Mouse (Mus musculus) limb, embryonic 11.5 days (tissue): ENCODE data around the gene Mphosph10. TPM values are rescaled to one million over a fixed set of nuclear protein-coding genes. Genes with fewer than 3 reads are reported as not detected.
A peak's percentile ranks its signal among the peaks of the same experiment; 100 is the strongest.

Experiments used
- ATAC-seq: fragments of 200-750 bp; cut with Nextera tagmentation; 2 replicates; pipeline ENCODE4 v1.8.0; 2017; ENCODE audit warnings: low read depth; ENCODE audit not compliant: insufficient number of reproducible peaks, low FRiP score, low TSS enrichment
- DNase-seq: peaks from one replicate; pipeline ENCODE4 v3.0.0-alpha.2; 2015; ENCODE audit warnings: low spot score
- H3K27ac ChIP-seq: fragments of 300-500 bp; sonication (generic); replicated peaks from 2 replicates; pipeline ENCODE4 v1.5.1; 2014; ENCODE audit warnings: low read depth, mild to moderate bottlenecking, low read length
- H3K27me3 ChIP-seq: fragments of 300-500 bp; sonication (generic); 2 replicates; pipeline ENCODE4 v1.6.1; 2014; ENCODE audit warnings: mild to moderate bottlenecking, low read length, mixed read lengths; ENCODE audit not compliant: control insufficient read depth, insufficient read depth
- H3K36me3 ChIP-seq: fragments of 300-500 bp; sonication (generic); 2 replicates; pipeline ENCODE4 v1.6.1; 2014; ENCODE audit warnings: mild to moderate bottlenecking, low read length, moderate library complexity, mixed read lengths; ENCODE audit not compliant: control insufficient read depth, insufficient read depth
- H3K4me1 ChIP-seq: fragments of 300-500 bp; sonication (generic); 2 replicates; pipeline ENCODE4 v1.6.1; 2014; ENCODE audit warnings: low read length, mixed read lengths; ENCODE audit not compliant: control insufficient read depth, insufficient read depth
- H3K4me2 ChIP-seq: fragments of 300-500 bp; sonication (generic); 2 replicates; pipeline ENCODE4 v1.6.1; 2014; ENCODE audit warnings: low read depth, mild to moderate bottlenecking, moderate library complexity; ENCODE audit not compliant: severe bottlenecking
- H3K4me3 ChIP-seq: fragments of 300-500 bp; sonication (generic); 2 replicates; pipeline ENCODE4 v1.5.1; 2014; ENCODE audit warnings: low read depth, low read length
- H3K9ac ChIP-seq: fragments of 300-500 bp; sonication (generic); 2 replicates; pipeline ENCODE4 v1.6.1; 2014; ENCODE audit warnings: mild to moderate bottlenecking, low read length
- H3K9me3 ChIP-seq: fragments of 300-500 bp; sonication (generic); 2 replicates; pipeline ENCODE4 v1.6.1; 2016; ENCODE audit warnings: low read length; ENCODE audit not compliant: control insufficient read depth
- WGBS: fragments of 180-500 bp; shearing (Covaris S2); extraction: QIAGEN DNeasy Blood & Tissue Kit; methylation state at CpG from one replicate; pipeline ENCODE4 v1.1.7; 2014; 5-methylcytosine and 5-hydroxymethylcytosine counted together
- polyA plus RNA-seq: library from polyadenylated mRNA; unstranded; fragments of >200 nt; fragmentation: Nextera tagmentation; extraction: Ambion mirVana; gene quantifications from 2 replicates; pipeline ENCODE4 v1.2.1, GENCODE M21; 2014

Mphosph10 gene
- polyA plus RNA-seq, 1 experiment from 2014 or later: 55.1 TPM

- H3K36me3 ChIP-seq: peaks cover 7% of the 10 kb centered on the region
Observed at GRCm38 (mm10) chr7:64332686-64333085, 59.4 kb downstream of the Mphosph10 start.

GRCm38 (mm10) chr7:64331309-64331708 lies 60.8 kb downstream of the Mphosph10 start:
- H3K4me1 ChIP-seq: no peaks in the 10 kb centered on the region
- H3K4me2 ChIP-seq: no peak overlapping the region
- H3K9me3 ChIP-seq: no peaks in the 10 kb centered on the region
- H3K27ac ChIP-seq: no peak overlapping the region
- H3K9ac ChIP-seq: no peak overlapping the region
- H3K4me3 ChIP-seq: no peak overlapping the region
- peaks cover 3% of the 10 kb centered on the region; the same call in 1 of the 2 replicates for H3K36me3 ChIP-seq
- H3K27me3 ChIP-seq: no peaks in the 10 kb centered on the region
- DNase-seq: no peak
- ATAC-seq: no peak
- WGBS: 88% methylated on average over 3 of the region's 3 CpGs

More at GRCm38 (mm10) chr7:64332686-64333085, 59.4 kb downstream of the Mphosph10 start:
- 87% methylated on average over 1 of the region's 1 CpGs for WGBS
- no peak for ATAC-seq
- Histone ChIP-seq H3K4me2 (no peak overlapping the region), H3K4me1 (no peaks in the 10 kb centered on the region), H3K4me3 (no peak overlapping the region), H3K9me3 (no peaks in the 10 kb centered on the region), H3K27ac (no peak overlapping the region), H3K27me3 (no peaks in the 10 kb centered on the region), H3K9ac (no peak overlapping the region)
- no peak for DNase-seq

GRCm38 (mm10) chr7:64327486-64327885 lies 64.6 kb downstream of the Mphosph10 start:
- Histone ChIP-seq H3K4me2 (no peak overlapping the region), H3K27ac (no peak overlapping the region), H3K36me3 (no peaks in the 10 kb centered on the region; the same call in 1 of the 2 replicates), H3K27me3 (no peaks in the 10 kb centered on the region), H3K9me3 (no peaks in the 10 kb centered on the region), H3K9ac (no peak overlapping the region), H3K4me3 (no peak overlapping the region), H3K4me1 (no peaks in the 10 kb centered on the region)
- WGBS: 93% methylated on average over 4 of the region's 4 CpGs
- ATAC-seq: no peak
- DNase-seq: no peak

- H3K36me3 ChIP-seq: no peaks in the 10 kb centered on the region; the same call in 1 of the 2 replicates
Observed at GRCm38 (mm10) chr7:64326892-64327291, 65.2 kb downstream of the Mphosph10 start.

More at GRCm38 (mm10) chr7:64326892-64327291, 65.2 kb downstream of the Mphosph10 start:
- H3K9ac ChIP-seq: no peak overlapping the region
- 22% methylated on average over 1 of the region's 1 CpGs for WGBS
- no peaks in the 10 kb centered on the region for H3K9me3 ChIP-seq
- H3K4me1 ChIP-seq: no peaks in the 10 kb centered on the region
- ATAC-seq (no peak), DNase-seq (peak; percentile 85)
- no peak overlapping the region for H3K4me3 ChIP-seq
- no peak overlapping the region for H3K27ac ChIP-seq
- no peak overlapping the region for H3K4me2 ChIP-seq
- H3K27me3 ChIP-seq: no peaks in the 10 kb centered on the region

Other genes with a start within 250 kb of the Mphosph10 start
- 1.7 TPM in 2 replicates for gene Trpm1, start 238.4 kb downstream of the Mphosph10 start, polyA plus RNA-seq
- gene Mtmr10, start 104.6 kb downstream of the Mphosph10 start, polyA plus RNA-seq: 11.8 and 12.0 TPM in 2 replicates
- 7.6 and 8.7 TPM in 2 replicates for gene Fan1, start 18.2 kb downstream of the Mphosph10 start, polyA plus RNA-seq
- gene Mcee, start 339 bp upstream of the Mphosph10 start, polyA plus RNA-seq: 45.6 and 50.1 TPM in 2 replicates
- 6.1 and 6.3 TPM in 2 replicates for gene Apba2, start 109.4 kb upstream of the Mphosph10 start, polyA plus RNA-seq